Mouse (Mus musculus): ENCODE measurements around the gene Traf7.

- TF ChIP-seq MAFK (IDR thresholded peaks at IDR 0.05; ENCODE audit: insufficient read depth, low read depth, low read length) (no peak), ZNF384 (IDR thresholded peaks at IDR 0.05; ENCODE audit: low read depth, low read length) (no peak), HCFC1 (IDR thresholded peaks at IDR 0.05; ENCODE audit: borderline replicate concordance, insufficient read depth, low read length) (no peak), CHD2 (IDR thresholded peaks at IDR 0.05; ENCODE audit: low read depth, low read length) (no peak), ZC3H11A (IDR thresholded peaks at IDR 0.05; ENCODE audit: borderline replicate concordance, low read depth, low read length) (no peak)
Measured at GRCm38 (mm10) chr17:24572651-24573245, 45.0 kb upstream of the Traf7 start.
